Mouse (Mus musculus): Measurements from ENCODE around the gene Rab40c. TPM values are rescaled to one million over a fixed set of nuclear protein-coding genes. Genes with fewer than 3 reads are reported as not detected.

Gene Rab40c
- polyA plus RNA-seq, 1 experiment from 2014 or later = 25.1 TPM

DNA sequence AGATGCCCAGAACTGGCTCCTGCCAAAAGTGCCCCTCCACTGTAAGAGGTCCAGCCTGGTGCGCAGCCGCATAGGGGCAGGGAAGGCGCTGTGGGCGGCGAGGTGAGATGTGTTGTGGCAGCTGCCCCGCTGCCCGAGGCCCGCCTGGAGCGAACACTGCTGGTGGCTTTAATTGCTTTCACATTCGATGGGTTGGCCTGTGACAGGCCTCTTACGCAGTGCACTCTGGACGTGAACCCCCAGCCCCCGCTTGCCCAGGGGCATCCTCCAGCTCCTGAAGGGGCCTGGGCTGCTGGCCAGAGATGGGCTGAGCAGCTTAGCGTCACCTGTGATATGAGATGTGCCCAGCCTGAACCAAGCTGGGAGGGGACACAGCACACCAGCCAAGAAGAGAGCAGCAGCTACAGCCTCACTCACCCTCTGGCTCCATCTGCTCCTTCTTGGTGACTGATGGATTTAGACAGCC is 38.1 kb upstream of the Rab40c start:
- no peak overlapping the region for H3K27ac ChIP-seq (ENCODE audit: low read depth, low read length)
- H3K4me1 ChIP-seq (ENCODE audit: control insufficient read depth, insufficient read depth, low read length) = no peaks in the 10 kb centered on the region
- 72% methylated on average over 14 of the region's 14 CpGs for WGBS
- no peak for ATAC-seq (ENCODE audit: low read depth)
- no peak overlapping the region for H3K4me3 ChIP-seq (ENCODE audit: low read depth, low read length)
- no peaks in the 10 kb centered on the region for H3K9me3 ChIP-seq (ENCODE audit: control insufficient read depth, low read length)
- H3K9ac ChIP-seq (replicated peaks; ENCODE audit: low read depth, low read length) = no peak overlapping the region
- peaks cover 7% of the 10 kb centered on the region for H3K27me3 ChIP-seq (ENCODE audit: control insufficient read depth, insufficient read depth, low read length)
- no peak overlapping the region for H3K4me2 ChIP-seq (ENCODE audit: low read depth, low read length)
- peaks cover 14% of the 10 kb centered on the region for H3K36me3 ChIP-seq (ENCODE audit: control insufficient read depth, insufficient read depth, low read length)

GRCm38 (mm10) chr17:25956631-25957030 is 37.1 kb upstream of the Rab40c start:
- 80% methylated on average over 7 of the region's 7 CpGs for WGBS

DNA sequence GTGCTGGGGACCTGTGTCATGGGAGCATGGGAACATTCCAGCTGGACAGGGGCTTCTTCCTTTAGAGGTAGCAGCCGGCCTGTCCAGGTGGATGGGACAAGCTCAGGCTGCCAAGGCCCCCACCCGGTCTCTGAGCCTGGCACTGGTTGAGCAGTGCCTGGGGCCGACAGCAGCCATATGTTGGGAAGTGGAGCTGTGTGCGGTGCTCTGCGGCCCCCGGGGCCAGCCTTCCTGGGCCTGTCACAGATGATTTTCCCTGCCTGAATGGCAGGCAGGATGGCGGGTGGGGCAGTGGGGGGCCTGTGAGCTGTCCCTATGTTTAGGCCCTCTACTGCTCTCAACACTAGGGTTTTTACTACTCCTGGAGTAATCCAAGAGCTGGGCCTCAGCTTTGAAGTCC is 36.7 kb upstream of the Rab40c start:
- Histone ChIP-seq H3K9ac (replicated peaks; ENCODE audit: low read depth, low read length) (no peak overlapping the region), H3K27ac (ENCODE audit: low read depth, low read length) (no peak overlapping the region), H3K9me3 (ENCODE audit: control insufficient read depth, low read length) (no peaks in the 10 kb centered on the region), H3K4me2 (ENCODE audit: low read depth, low read length) (no peak overlapping the region), H3K27me3 (ENCODE audit: control insufficient read depth, insufficient read depth, low read length) (peaks cover 20% of the 10 kb centered on the region), H3K4me1 (ENCODE audit: control insufficient read depth, insufficient read depth, low read length) (0 out of 2 replicates have a peak, but pooled peaks cover 3% of the 10 kb centered on the region), H3K36me3 (ENCODE audit: control insufficient read depth, insufficient read depth, low read length) (peaks cover 14% of the 10 kb centered on the region), H3K4me3 (ENCODE audit: low read depth, low read length) (no peak overlapping the region)
- no peak for ATAC-seq (ENCODE audit: low read depth)
- 60% methylated on average over 7 of the region's 7 CpGs for WGBS

More at GRCm38 (mm10) chr17:25956631-25957030, 37.1 kb upstream of the Rab40c start:
- no peak overlapping the region for H3K4me2 ChIP-seq (ENCODE audit: low read depth, low read length)
- H3K27ac ChIP-seq (ENCODE audit: low read depth, low read length) = no peak overlapping the region
- no peak for ATAC-seq (ENCODE audit: low read depth)
- 0 out of 2 replicates have a peak, but pooled peaks cover 3% of the 10 kb centered on the region for H3K4me1 ChIP-seq (ENCODE audit: control insufficient read depth, insufficient read depth, low read length)
- H3K36me3 ChIP-seq (ENCODE audit: control insufficient read depth, insufficient read depth, low read length) = peaks cover 14% of the 10 kb centered on the region
- peaks cover 16% of the 10 kb centered on the region for H3K27me3 ChIP-seq (ENCODE audit: control insufficient read depth, insufficient read depth, low read length)
- H3K4me3 ChIP-seq (ENCODE audit: low read depth, low read length) = no peak overlapping the region
- H3K9ac ChIP-seq (replicated peaks; ENCODE audit: low read depth, low read length) = no peak overlapping the region
- no peaks in the 10 kb centered on the region for H3K9me3 ChIP-seq (ENCODE audit: control insufficient read depth, low read length)

DNA sequence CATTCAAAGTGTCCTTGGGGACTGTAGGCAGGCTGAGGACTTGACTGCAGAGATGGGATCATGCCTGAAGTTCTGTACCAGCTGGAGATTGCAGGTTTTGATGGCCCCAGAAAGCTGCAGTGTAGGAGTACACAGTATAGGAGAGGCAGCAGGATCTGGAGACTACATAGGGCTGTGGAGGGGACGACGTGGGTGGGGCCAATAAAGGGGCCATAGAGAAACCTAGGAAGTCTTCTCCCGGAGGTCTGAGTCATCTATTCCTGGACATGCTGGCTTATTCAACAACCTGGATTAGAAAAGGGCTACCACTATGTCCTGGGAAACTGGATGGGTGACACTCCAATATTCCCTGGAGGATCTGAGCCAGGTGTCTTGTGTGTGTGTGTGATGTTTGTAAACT is 36.2 kb upstream of the Rab40c start:
- ATAC-seq (ENCODE audit: low read depth) = no peak
- Histone ChIP-seq H3K27me3 (ENCODE audit: control insufficient read depth, insufficient read depth, low read length) (peaks cover 23% of the 10 kb centered on the region), H3K4me2 (ENCODE audit: low read depth, low read length) (no peak overlapping the region), H3K36me3 (ENCODE audit: control insufficient read depth, insufficient read depth, low read length) (peaks cover 14% of the 10 kb centered on the region), H3K9me3 (ENCODE audit: control insufficient read depth, low read length) (no peaks in the 10 kb centered on the region), H3K4me1 (ENCODE audit: control insufficient read depth, insufficient read depth, low read length) (0 out of 2 replicates have a peak, but pooled peaks cover 3% of the 10 kb centered on the region), H3K27ac (ENCODE audit: low read depth, low read length) (no peak overlapping the region), H3K9ac (replicated peaks; ENCODE audit: low read depth, low read length) (no peak overlapping the region), H3K4me3 (ENCODE audit: low read depth, low read length) (no peak overlapping the region)
- 50% methylated on average over 3 of the region's 3 CpGs for WGBS

DNA sequence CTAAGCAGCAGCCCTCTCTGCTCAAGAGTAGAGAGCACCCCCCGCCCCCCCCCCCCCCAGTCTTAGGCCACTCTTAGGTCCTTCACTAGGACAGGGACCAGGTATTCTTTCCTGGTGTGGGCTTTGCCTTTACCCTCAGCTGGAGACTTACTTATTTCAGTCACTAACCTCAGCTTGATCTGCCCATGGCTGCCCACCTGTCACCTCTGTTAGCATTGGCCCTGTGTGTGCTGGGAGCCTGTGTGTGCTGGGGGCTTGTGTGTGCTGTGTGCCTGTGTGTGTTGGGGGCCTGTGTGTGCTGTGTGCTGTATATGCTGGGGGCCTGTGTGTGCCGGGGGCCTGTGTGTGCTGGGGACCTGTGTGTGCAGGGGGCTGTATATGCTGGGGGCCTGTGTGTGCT is 35.1 kb upstream of the Rab40c start:
- no peak overlapping the region for H3K9ac ChIP-seq (replicated peaks; ENCODE audit: low read depth, low read length)
- no peak overlapping the region for H3K4me2 ChIP-seq (ENCODE audit: low read depth, low read length)
- no peaks in the 10 kb centered on the region for H3K9me3 ChIP-seq (ENCODE audit: control insufficient read depth, low read length)
- WGBS = 66% methylated on average over 2 of the region's 2 CpGs
- H3K27me3 ChIP-seq (ENCODE audit: control insufficient read depth, insufficient read depth, low read length) = peaks cover 33% of the 10 kb centered on the region
- H3K27ac ChIP-seq (ENCODE audit: low read depth, low read length) = no peak overlapping the region
- ATAC-seq (ENCODE audit: low read depth) = no peak
- peaks cover 11% of the 10 kb centered on the region for H3K36me3 ChIP-seq (ENCODE audit: control insufficient read depth, insufficient read depth, low read length)
- 0 out of 2 replicates have a peak, but pooled peaks cover 3% of the 10 kb centered on the region for H3K4me1 ChIP-seq (ENCODE audit: control insufficient read depth, insufficient read depth, low read length)
- H3K4me3 ChIP-seq (ENCODE audit: low read depth, low read length) = no peak overlapping the region

DNA sequence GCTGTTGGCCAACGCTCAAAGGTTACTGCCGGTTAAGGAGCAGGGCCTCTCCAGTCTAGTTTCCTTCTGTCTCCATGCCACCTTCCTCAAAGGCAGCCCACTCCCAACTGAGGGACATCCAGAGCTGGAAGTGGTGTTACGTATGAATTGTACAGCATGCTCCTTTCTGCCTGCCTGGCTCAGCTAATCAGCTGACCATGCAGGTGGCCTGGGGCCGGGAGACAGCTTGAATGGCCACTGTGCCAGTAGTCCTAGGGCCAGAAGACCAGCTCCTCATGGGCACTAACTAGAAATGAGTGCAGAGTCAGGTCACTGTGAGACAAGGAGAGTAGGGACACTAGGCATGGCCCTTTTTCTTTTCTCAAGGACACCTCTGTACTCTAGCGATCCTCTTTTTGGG is 33.6 kb upstream of the Rab40c start:
- Histone ChIP-seq H3K27ac (ENCODE audit: low read depth, low read length) (no peak overlapping the region), H3K9ac (replicated peaks; ENCODE audit: low read depth, low read length) (no peak overlapping the region), H3K27me3 (ENCODE audit: control insufficient read depth, insufficient read depth, low read length) (peaks cover 33% of the 10 kb centered on the region), H3K4me2 (ENCODE audit: low read depth, low read length) (no peak overlapping the region), H3K4me3 (ENCODE audit: low read depth, low read length) (no peak overlapping the region), H3K36me3 (ENCODE audit: control insufficient read depth, insufficient read depth, low read length) (no peaks in the 10 kb centered on the region), H3K9me3 (ENCODE audit: control insufficient read depth, low read length) (no peaks in the 10 kb centered on the region), H3K4me1 (ENCODE audit: control insufficient read depth, insufficient read depth, low read length) (0 out of 2 replicates have a peak, but pooled peaks cover 3% of the 10 kb centered on the region)
- no peak for ATAC-seq (ENCODE audit: low read depth)
- 73% methylated on average over 5 of the region's 5 CpGs for WGBS

GRCm38 (mm10) chr17:25951803-25952623 is 32.5 kb upstream of the Rab40c start, which contains the start of gene A930017K11Rik:
Gene A930017K11Rik, minus strand, starts transcription at chr17:25952565.
- Histone ChIP-seq H3K27me3 (ENCODE audit: control insufficient read depth, insufficient read depth, low read length) (peaks cover 33% of the 10 kb centered on the region), H3K9ac (replicated peaks; ENCODE audit: low read depth, low read length) (no peak within 1 kb of the TSS), H3K27ac (ENCODE audit: low read depth, low read length) (no peak within 1 kb of the TSS), H3K9me3 (ENCODE audit: control insufficient read depth, low read length) (no peaks in the 10 kb centered on the region), H3K4me2 (ENCODE audit: low read depth, low read length) (peak within 1 kb of the TSS; percentile 42), H3K4me1 (ENCODE audit: control insufficient read depth, insufficient read depth, low read length) (0 out of 2 replicates have a peak, but pooled peaks cover 3% of the 10 kb centered on the region), H3K36me3 (ENCODE audit: control insufficient read depth, insufficient read depth, low read length) (no peaks in the 10 kb centered on the region), H3K4me3 (ENCODE audit: low read depth, low read length) (peak within 1 kb of the TSS; percentile 20)
- WGBS = under 1% methylated on average over 55 of the region's 58 CpGs
- no peak for ATAC-seq (ENCODE audit: low read depth)

DNA sequence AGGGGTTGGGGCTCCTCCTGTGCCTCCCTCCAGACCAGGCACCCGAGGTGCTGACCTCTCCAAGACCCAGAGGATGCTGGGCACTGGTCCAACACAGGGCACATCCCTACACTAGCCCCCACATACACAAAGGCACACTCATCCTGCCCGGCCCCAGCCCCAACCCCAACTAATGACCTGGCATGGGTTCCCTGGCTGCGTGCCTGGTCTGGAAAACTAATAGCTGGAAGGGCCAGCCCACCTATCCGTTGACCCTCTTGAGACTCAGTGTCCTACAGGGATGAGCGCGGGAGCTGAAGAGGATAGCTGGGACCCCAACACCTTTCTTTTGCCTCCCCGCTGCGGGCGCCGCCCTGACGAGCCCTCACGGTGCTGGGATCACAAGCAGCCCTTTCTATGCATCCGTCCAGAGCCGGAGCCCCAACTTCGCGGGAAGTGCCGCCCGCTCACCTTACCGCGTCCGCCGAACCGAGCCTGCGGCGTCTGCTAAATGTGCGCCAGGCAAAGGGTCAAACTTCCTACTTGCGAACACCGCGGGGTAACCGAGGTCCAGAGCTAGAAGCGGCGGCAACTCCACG is 31.8 kb upstream of the Rab40c start:
- ATAC-seq (ENCODE audit: low read depth) = no peak
- Histone ChIP-seq H3K9ac (replicated peaks; ENCODE audit: low read depth, low read length) (no peak overlapping the region), H3K27me3 (ENCODE audit: control insufficient read depth, insufficient read depth, low read length) (peaks cover 33% of the 10 kb centered on the region), H3K4me2 (ENCODE audit: low read depth, low read length) (peak overlapping the region; percentile 42), H3K36me3 (ENCODE audit: control insufficient read depth, insufficient read depth, low read length) (no peaks in the 10 kb centered on the region), H3K27ac (ENCODE audit: low read depth, low read length) (no peak overlapping the region), H3K4me3 (ENCODE audit: low read depth, low read length) (peak overlapping the region; percentile 20), H3K9me3 (ENCODE audit: control insufficient read depth, low read length) (no peaks in the 10 kb centered on the region), H3K4me1 (ENCODE audit: control insufficient read depth, insufficient read depth, low read length) (0 out of 2 replicates have a peak, but pooled peaks cover 3% of the 10 kb centered on the region)
- 2% methylated on average over 33 of the region's 33 CpGs for WGBS

DNA sequence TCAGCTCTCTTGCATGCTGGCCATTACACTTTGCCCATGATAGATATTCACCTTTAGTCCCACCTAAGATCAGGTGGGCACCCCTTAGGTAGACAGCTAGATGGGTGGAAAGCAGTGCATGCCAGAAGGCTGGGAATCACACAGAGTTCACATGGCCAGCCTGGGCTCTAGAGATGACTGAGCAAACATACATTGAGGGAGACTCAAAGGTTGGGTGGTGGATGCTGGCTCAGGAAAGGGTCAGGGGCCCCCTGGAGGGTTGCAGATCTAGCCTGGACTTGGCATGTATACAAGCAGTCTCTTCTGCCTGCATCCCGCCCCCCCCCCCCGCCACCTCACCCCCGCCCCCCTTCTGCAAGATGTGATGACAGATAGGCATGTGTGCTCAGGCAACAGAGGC is 31.2 kb upstream of the Rab40c start:
- Histone ChIP-seq H3K4me3 (ENCODE audit: low read depth, low read length) (no peak overlapping the region), H3K4me2 (ENCODE audit: low read depth, low read length) (no peak overlapping the region), H3K27me3 (ENCODE audit: control insufficient read depth, insufficient read depth, low read length) (peaks cover 33% of the 10 kb centered on the region), H3K9me3 (ENCODE audit: control insufficient read depth, low read length) (no peaks in the 10 kb centered on the region), H3K4me1 (ENCODE audit: control insufficient read depth, insufficient read depth, low read length) (0 out of 2 replicates have a peak, but pooled peaks cover 3% of the 10 kb centered on the region), H3K36me3 (ENCODE audit: control insufficient read depth, insufficient read depth, low read length) (no peaks in the 10 kb centered on the region), H3K27ac (ENCODE audit: low read depth, low read length) (no peak overlapping the region), H3K9ac (replicated peaks; ENCODE audit: low read depth, low read length) (no peak overlapping the region)
- ATAC-seq (ENCODE audit: low read depth) = no peak
- 8% methylated on average over 3 of the region's 3 CpGs for WGBS
